Mouse (Mus musculus): ENCODE data around the gene Pdcd1.
"Not testable (repeated sequence)": the region's sequence is repeated elsewhere in the genome, so short reads cannot be mapped to it uniquely, and the experiment has no call there.

Pdcd1 gene

DNA sequence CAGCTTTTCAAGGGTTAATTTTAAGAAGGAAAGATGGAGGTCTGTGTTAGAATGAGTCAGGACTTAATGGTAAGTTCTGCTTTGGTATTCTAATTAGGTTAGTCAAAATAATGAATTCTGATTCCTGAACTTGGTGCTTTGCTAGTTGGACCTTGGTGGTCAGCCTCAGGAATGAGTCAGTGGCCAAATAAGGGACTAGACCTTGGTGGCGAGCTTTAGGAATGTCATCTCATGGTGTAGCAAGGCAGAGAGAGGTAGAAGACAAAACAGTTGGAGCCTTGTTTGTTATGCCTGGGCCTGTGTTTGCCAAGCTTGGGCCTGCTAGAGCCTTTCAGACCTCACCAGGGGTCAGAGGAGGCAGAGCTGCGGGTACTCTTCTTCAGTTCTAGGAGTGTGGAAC is 23.6 kb downstream of the Pdcd1 start:
- DNase-seq (ENCODE audit: low spot score in 2 of 2) = no peak

DNA sequence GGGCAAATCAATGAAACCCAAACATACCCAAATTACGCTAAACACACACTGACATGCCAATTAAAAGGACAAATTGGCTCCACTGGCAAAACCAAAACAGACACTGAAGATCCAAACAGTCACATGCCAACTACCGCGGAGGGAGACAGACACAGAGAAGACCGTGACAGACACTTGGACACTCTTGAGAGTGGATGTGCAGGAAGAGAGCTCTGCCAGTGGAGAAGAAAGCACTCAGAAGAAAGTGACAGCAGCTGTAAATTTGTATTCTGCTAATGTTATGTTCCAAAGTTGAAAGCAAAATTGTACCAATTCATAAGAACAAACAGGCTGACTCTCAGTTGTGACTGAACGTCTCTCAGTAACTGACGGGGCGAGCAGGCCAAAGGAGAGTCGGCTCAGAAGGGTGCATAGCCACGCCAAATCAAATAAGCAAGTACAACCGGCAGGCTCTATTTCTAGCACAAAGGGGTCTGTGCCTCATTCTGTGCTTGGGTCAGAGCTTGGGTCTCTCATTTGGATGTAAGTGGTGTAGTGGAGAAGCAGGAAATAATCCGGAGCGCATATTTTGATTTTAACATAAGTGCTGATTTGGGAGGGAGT is 24.7 kb downstream of the Pdcd1 start:
- DNase-seq (ENCODE audit: low spot score in 2 of 2) = no peak

DNA sequence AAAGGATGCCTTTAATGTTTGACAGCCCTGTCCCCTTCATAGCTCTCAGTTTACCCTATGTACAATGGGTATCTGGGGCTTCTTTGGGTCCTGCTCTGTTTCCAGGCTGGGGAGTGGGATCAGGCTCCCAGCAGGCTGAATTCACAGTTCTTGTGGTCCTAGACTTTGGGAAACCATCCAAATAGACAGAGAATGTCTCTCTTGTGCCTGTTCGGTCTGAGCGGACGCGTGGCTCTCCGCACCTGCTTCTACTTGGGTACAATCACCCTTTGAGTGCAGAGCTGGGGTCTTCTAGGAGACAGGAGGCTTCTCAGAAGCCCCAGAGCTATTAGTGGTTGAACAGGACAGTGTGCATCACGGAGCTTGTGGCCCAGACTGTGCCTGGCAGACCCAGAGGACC is 32.2 kb downstream of the Pdcd1 start, which contains the start of gene Neu4:
Gene Neu4, plus strand, starts transcription at position 301 of the 400 bp plus-strand sequence.
- DNase-seq (ENCODE audit: low spot score in 2 of 2) = no peak

DNA sequence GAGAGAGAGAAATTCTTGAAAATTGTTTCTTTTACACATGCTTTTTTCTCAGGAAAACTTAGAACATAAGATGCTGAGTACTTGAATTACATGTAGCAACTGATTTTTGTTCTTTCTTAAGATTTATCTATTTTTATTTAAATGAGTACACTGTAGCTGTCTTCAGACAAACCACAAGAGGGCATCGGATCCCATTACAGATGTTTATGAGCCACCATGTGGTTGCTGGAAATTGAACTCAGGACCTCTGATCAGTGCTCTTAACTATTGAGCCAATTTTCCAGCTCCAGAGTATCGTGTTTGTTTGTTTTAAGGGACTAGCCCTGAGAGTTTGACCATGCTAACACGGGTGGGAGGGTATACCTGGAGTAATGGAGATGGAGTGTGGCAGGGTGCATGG is 40.7 kb downstream of the Pdcd1 start:
- DNase-seq (ENCODE audit: low spot score in 2 of 2) = no peak

DNA sequence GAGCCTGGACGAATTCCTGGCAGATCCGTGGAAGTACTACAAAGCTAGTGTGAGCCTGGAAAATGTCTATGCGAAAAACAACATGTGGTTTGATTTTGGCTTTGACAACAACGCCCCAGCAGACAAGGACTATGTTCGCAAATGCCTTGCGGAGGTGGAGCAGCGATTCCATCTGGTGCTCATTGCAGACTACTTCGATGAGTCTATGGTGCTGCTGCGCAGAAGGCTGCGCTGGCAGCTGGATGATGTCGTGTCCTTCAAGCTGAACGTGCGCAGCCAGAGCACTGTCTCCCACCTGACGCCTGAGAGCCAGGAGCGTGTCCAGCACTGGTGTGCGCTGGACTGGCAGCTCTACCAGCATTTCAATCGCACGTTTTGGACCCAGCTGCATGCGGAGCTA is 43.5 kb downstream of the Pdcd1 start:
- peak; percentile 41 to 57 for DNase-seq (ENCODE audit: low spot score in 2 of 2)

GRCm38 (mm10) chr1:94005954-94006506 is 46.3 kb downstream of the Pdcd1 start:
- DNase-seq (ENCODE audit: low spot score in 2 of 2) = not testable (repeated sequence)

GRCm38 (mm10) chr1:94001023-94001422 is 51.3 kb downstream of the Pdcd1 start:
- no peak for DNase-seq (ENCODE audit: low spot score in 2 of 2)

GRCm38 (mm10) chr1:93991491-93991890 is 60.9 kb downstream of the Pdcd1 start:
- DNase-seq (ENCODE audit: low spot score in 2 of 2) = not testable (repeated sequence)

DNA sequence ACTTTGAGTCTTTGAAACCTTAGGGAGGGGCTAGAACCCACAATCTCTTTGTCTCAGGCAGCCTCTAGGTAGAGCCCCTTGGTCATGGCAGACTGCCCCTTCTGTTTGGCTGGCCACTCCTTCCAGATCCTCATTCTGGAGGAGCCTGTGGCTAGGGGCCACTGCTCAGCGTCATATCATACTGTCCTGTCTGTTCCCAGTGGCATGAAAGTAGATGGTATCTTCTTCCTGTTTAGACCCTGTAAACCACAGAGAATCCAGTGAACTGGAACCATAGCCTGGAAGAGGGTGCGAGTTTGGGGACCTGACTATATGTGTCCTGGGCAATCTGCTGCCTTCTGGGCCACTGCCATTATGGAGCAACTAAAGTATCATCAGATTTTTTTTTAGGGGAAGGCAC is 61.3 kb downstream of the Pdcd1 start:
- not testable (repeated sequence) for DNase-seq (ENCODE audit: low spot score in 2 of 2)

GRCm38 (mm10) chr1:93990209-93990608 is 62.1 kb downstream of the Pdcd1 start, which contains the start of gene Gal3st2c:
Gene Gal3st2c (plus strand): TSS chr1:93990509.
- DNase-seq (ENCODE audit: low spot score in 2 of 2) = not testable (repeated sequence)

DNA sequence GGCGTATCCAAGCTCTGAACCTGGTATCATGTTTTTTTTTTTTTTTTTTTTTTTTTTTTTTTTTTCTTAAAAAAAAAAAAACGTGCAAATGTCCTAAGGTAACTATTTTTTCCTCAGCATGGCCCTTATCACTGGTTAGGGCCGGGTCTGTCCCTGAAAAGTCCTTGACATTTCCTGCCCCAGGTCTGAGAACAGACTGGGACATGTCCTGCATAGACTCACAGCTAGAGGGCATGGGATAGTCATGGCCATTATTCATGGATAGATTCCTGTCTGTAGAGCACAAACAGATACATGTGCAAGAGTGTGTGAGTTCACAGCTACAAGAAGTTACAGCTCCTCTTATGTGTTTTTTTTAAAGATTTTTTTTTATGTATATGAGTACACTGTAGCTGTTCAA is 63.6 kb downstream of the Pdcd1 start:
- no peak for DNase-seq (ENCODE audit: low spot score in 2 of 2)

Measured in frontal cortex, postnatal 25 days (tissue).